Mouse (Mus musculus) cerebellum, adult 2 months (tissue): ENCODE data around the gene Rnaseh2c.

ENCODE experiments used
- CTCF ChIP-seq: fragments of 200-500 bp; IDR thresholded peaks from 2 replicates; pipeline ENCODE4 v1.5.1; 2011; ENCODE audit warnings: low read depth, mild to moderate bottlenecking, control low read depth, low read length, moderate library complexity, borderline replicate concordance; ENCODE audit not compliant: insufficient read depth
- POLR2A ChIP-seq: fragments of 200-500 bp; IDR thresholded peaks from 2 replicates; pipeline ENCODE4 v1.6.1; 2011; ENCODE audit warnings: low read length, control low read depth, borderline replicate concordance; ENCODE audit not compliant: insufficient read depth

DNA sequence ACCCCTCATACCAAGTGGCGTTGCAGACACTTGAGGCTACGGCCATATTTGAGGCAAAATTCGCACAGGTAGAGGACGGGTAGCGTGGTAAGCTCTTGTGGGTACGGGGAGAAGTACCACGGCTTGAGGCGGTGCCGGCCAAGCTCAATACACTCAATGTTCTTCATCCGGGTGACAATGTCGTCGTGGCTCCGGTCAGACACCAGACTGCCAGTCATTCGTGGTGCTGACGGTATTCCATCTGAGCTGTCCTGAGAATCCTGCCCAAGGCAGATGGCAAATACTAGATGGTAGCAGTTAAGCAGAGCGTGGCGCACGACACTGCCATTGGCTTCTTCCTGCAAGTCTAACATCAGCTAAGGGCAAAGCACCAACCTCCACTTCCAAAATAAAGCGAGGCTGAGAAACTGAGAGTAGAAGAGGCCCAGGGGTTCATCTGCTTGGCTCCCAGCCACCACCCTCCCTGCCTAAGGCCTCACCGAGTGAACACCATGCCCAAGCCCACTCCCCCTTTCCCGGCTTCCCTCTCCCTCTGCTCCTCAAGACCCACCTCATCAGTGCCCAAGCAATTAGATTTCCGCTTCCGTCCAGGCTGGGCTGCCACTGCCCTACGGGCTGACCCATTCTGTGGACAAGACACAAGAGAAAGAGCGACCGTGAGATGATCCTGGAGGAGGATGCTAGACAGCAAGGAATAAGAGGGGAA lies 6.2 kb downstream of the Rnaseh2c start:
- no peak for TF ChIP-seq POLR2A
- no peak for TF ChIP-seq CTCF
